Mouse (Mus musculus) forebrain, embryonic 12.5 days (tissue): ENCODE data around the gene Adig. TPM values are rescaled to one million over a fixed set of nuclear protein-coding genes. Genes with fewer than 3 reads are reported as not detected.

Source experiments
- ATAC-seq: fragments of 200-750 bp; cut with Nextera tagmentation; 2 replicates; pipeline ENCODE4 v1.8.0; 2017; ENCODE audit warnings: moderate TSS enrichment; ENCODE audit not compliant: low FRiP score
- H3K27ac ChIP-seq: fragments of 300-500 bp; sonication (generic); 2 replicates; pipeline ENCODE4 v1.5.1; 2016; ENCODE audit warnings: mild to moderate bottlenecking
- H3K27me3 ChIP-seq: fragments of 300-500 bp; sonication (generic); 2 replicates; pipeline ENCODE4 v1.6.1; 2016; ENCODE audit warnings: mild to moderate bottlenecking
- H3K36me3 ChIP-seq: fragments of 300-500 bp; sonication (generic); replicated peaks from 2 replicates; pipeline ENCODE4 v1.6.1; 2016; ENCODE audit warnings: mild to moderate bottlenecking
- H3K4me1 ChIP-seq: fragments of 300-500 bp; sonication (generic); 2 replicates; pipeline ENCODE4 v1.6.1; 2016
- H3K4me2 ChIP-seq: fragments of 300-500 bp; sonication (generic); 2 replicates; pipeline ENCODE4 v1.6.1; 2016; ENCODE audit warnings: mild to moderate bottlenecking, moderate library complexity
- H3K4me3 ChIP-seq: fragments of 300-500 bp; sonication (generic); replicated peaks from 2 replicates; pipeline ENCODE4 v1.5.1; 2016; ENCODE audit warnings: mild to moderate bottlenecking
- H3K9ac ChIP-seq: fragments of 300-500 bp; sonication (generic); 2 replicates; pipeline ENCODE4 v1.6.1; 2016; ENCODE audit warnings: mild to moderate bottlenecking
- H3K9me3 ChIP-seq: fragments of 300-500 bp; sonication (generic); 2 replicates; pipeline ENCODE4 v1.6.1; 2016
- WGBS: fragments of 180-500 bp; shearing (Covaris S2); methylation state at CpG from one replicate; pipeline ENCODE4 v1.1.7; 2016; 5-methylcytosine and 5-hydroxymethylcytosine counted together
- polyA plus RNA-seq: library from polyadenylated mRNA; unstranded; fragments of >200 nt; fragmentation: Nextera tagmentation; extraction: Ambion mirVana; gene quantifications from 2 replicates; pipeline ENCODE4 v1.2.1, GENCODE M21; 2016

Adig gene
- not detected in 2 replicates for polyA plus RNA-seq

GRCm38 (mm10) chr2:158501836-158502812, at the start of gene Adig:
Gene Adig, plus strand, starts transcription at chr2:158502612.
- no peak for ATAC-seq
- no peak within 1 kb of the TSS for H3K27ac ChIP-seq
- H3K27me3 ChIP-seq: no peaks in the 10 kb centered on the region
- H3K36me3 ChIP-seq: peaks cover 26% of the 10 kb centered on the region
- no peaks in the 10 kb centered on the region for H3K4me1 ChIP-seq
- H3K4me2 ChIP-seq: no peak within 1 kb of the TSS
- 78% methylated on average over 11 of the region's 11 CpGs for WGBS
- H3K4me3 ChIP-seq: no peak within 1 kb of the TSS
- H3K9ac ChIP-seq: no peak within 1 kb of the TSS
- no peaks in the 10 kb centered on the region for H3K9me3 ChIP-seq

- H3K36me3 ChIP-seq: peaks cover 75% of the 10 kb centered on the region
Observed at GRCm38 (mm10) chr2:158456451-158456850, 46.0 kb upstream of the Adig start.

GRCm38 (mm10) chr2:158457610-158458009, 44.8 kb upstream of the Adig start:
- 97% methylated on average over 1 of the region's 1 CpGs for WGBS
- ATAC-seq: no peak
- H3K36me3 ChIP-seq: peaks cover 75% of the 10 kb centered on the region
- H3K27ac ChIP-seq: no peak overlapping the region
- no peak overlapping the region for H3K4me3 ChIP-seq
- H3K9ac ChIP-seq: no peak overlapping the region
- H3K4me2 ChIP-seq: no peak overlapping the region
- H3K4me1 ChIP-seq: no peaks in the 10 kb centered on the region
- no peaks in the 10 kb centered on the region for H3K9me3 ChIP-seq
- H3K27me3 ChIP-seq: no peaks in the 10 kb centered on the region

More at GRCm38 (mm10) chr2:158456451-158456850, 46.0 kb upstream of the Adig start:
- H3K4me3 ChIP-seq: no peak overlapping the region
- H3K27ac ChIP-seq: no peak overlapping the region
- H3K9me3 ChIP-seq: no peaks in the 10 kb centered on the region
- ATAC-seq: no peak
- 95% methylated on average over 4 of the region's 4 CpGs for WGBS
- H3K27me3 ChIP-seq: no peaks in the 10 kb centered on the region
- H3K9ac ChIP-seq: no peak overlapping the region
- H3K4me2 ChIP-seq: no peak overlapping the region
- no peaks in the 10 kb centered on the region for H3K4me1 ChIP-seq

- no peak overlapping the region for H3K9ac ChIP-seq
- H3K4me2 ChIP-seq: no peak overlapping the region
- no peaks in the 10 kb centered on the region for H3K27me3 ChIP-seq
- ATAC-seq: no peak
- 78% methylated on average over 1 of the region's 1 CpGs for WGBS
- no peak overlapping the region for H3K27ac ChIP-seq
- H3K36me3 ChIP-seq: peaks cover 75% of the 10 kb centered on the region
- H3K4me3 ChIP-seq: no peak overlapping the region
- no peaks in the 10 kb centered on the region for H3K4me1 ChIP-seq
- H3K9me3 ChIP-seq: no peaks in the 10 kb centered on the region
Observed at GRCm38 (mm10) chr2:158462450-158462849, 40.0 kb upstream of the Adig start.

- no peak overlapping the region for H3K4me2 ChIP-seq
- H3K27ac ChIP-seq: no peak overlapping the region
- ATAC-seq: no peak
- H3K9ac ChIP-seq: no peak overlapping the region
- H3K27me3 ChIP-seq: no peaks in the 10 kb centered on the region
- H3K4me3 ChIP-seq: no peak overlapping the region
- 84% methylated on average over 1 of the region's 1 CpGs for WGBS
- no peaks in the 10 kb centered on the region for H3K9me3 ChIP-seq
- no peaks in the 10 kb centered on the region for H3K4me1 ChIP-seq
- peaks cover 48% of the 10 kb centered on the region for H3K36me3 ChIP-seq
Observed at GRCm38 (mm10) chr2:158474159-158474558, 28.3 kb upstream of the Adig start.

GRCm38 (mm10) chr2:158477640-158478039, 24.8 kb upstream of the Adig start:
- Histone ChIP-seq H3K27ac (no peak overlapping the region), H3K4me3 (no peak overlapping the region), H3K4me1 (no peaks in the 10 kb centered on the region), H3K9ac (no peak overlapping the region), H3K4me2 (no peak overlapping the region), H3K9me3 (no peaks in the 10 kb centered on the region), H3K36me3 (peaks cover 69% of the 10 kb centered on the region), H3K27me3 (no peaks in the 10 kb centered on the region)
- WGBS: 78% methylated on average over 3 of the region's 3 CpGs
- no peak for ATAC-seq

- Histone ChIP-seq H3K4me2 (no peak overlapping the region), H3K36me3 (peaks cover 60% of the 10 kb centered on the region), H3K4me1 (no peaks in the 10 kb centered on the region), H3K9ac (no peak overlapping the region), H3K4me3 (no peak overlapping the region), H3K27me3 (no peaks in the 10 kb centered on the region), H3K27ac (no peak overlapping the region), H3K9me3 (no peaks in the 10 kb centered on the region)
- no peak for ATAC-seq
- WGBS: 86% methylated on average over 5 of the region's 5 CpGs
Observed at GRCm38 (mm10) chr2:158498457-158498856, 4.0 kb upstream of the Adig start.

- H3K9me3 ChIP-seq: no peaks in the 10 kb centered on the region
- H3K36me3 ChIP-seq: peaks cover 15% of the 10 kb centered on the region
- WGBS: 85% methylated on average over 7 of the region's 7 CpGs
- H3K4me2 ChIP-seq: no peak overlapping the region
- ATAC-seq: no peak
- no peak overlapping the region for H3K4me3 ChIP-seq
- no peaks in the 10 kb centered on the region for H3K4me1 ChIP-seq
- H3K9ac ChIP-seq: no peak overlapping the region
- H3K27ac ChIP-seq: no peak overlapping the region
- no peaks in the 10 kb centered on the region for H3K27me3 ChIP-seq
Observed at GRCm38 (mm10) chr2:158503226-158503625, 814 bp downstream of the Adig start.

- Histone ChIP-seq H3K9me3 (no peaks in the 10 kb centered on the region), H3K9ac (no peak overlapping the region), H3K4me2 (no peak overlapping the region), H3K27me3 (no peaks in the 10 kb centered on the region), H3K36me3 (peaks cover 11% of the 10 kb centered on the region), H3K4me3 (no peak overlapping the region), H3K27ac (no peak overlapping the region), H3K4me1 (no peaks in the 10 kb centered on the region)
- ATAC-seq: no peak
- WGBS: 77% methylated on average over 4 of the region's 4 CpGs
Observed at GRCm38 (mm10) chr2:158503671-158504070, 1.3 kb downstream of the Adig start.

GRCm38 (mm10) chr2:158506475-158506874, 4.1 kb downstream of the Adig start:
- no peak overlapping the region for H3K27ac ChIP-seq
- WGBS: 86% methylated on average over 5 of the region's 5 CpGs
- H3K4me1 ChIP-seq: no peaks in the 10 kb centered on the region
- H3K9me3 ChIP-seq: no peaks in the 10 kb centered on the region
- no peak overlapping the region for H3K4me3 ChIP-seq
- no peak for ATAC-seq
- H3K27me3 ChIP-seq: no peaks in the 10 kb centered on the region
- H3K36me3 ChIP-seq: no peaks in the 10 kb centered on the region
- no peak overlapping the region for H3K4me2 ChIP-seq
- H3K9ac ChIP-seq: no peak overlapping the region

GRCm38 (mm10) chr2:158507046-158507445, 4.6 kb downstream of the Adig start:
- no peak overlapping the region for H3K4me2 ChIP-seq
- H3K4me3 ChIP-seq: no peak overlapping the region
- 91% methylated on average over 10 of the region's 10 CpGs for WGBS
- no peak for ATAC-seq
- H3K36me3 ChIP-seq: no peaks in the 10 kb centered on the region
- no peaks in the 10 kb centered on the region for H3K9me3 ChIP-seq
- H3K4me1 ChIP-seq: no peaks in the 10 kb centered on the region
- no peaks in the 10 kb centered on the region for H3K27me3 ChIP-seq
- no peak overlapping the region for H3K27ac ChIP-seq
- H3K9ac ChIP-seq: no peak overlapping the region

GRCm38 (mm10) chr2:158510665-158511064, 8.3 kb downstream of the Adig start:
- H3K9ac ChIP-seq: no peak overlapping the region
- no peak overlapping the region for H3K27ac ChIP-seq
- H3K4me1 ChIP-seq: no peaks in the 10 kb centered on the region
- no peaks in the 10 kb centered on the region for H3K9me3 ChIP-seq
- no peak overlapping the region for H3K4me2 ChIP-seq
- H3K36me3 ChIP-seq: no peaks in the 10 kb centered on the region
- ATAC-seq: no peak
- H3K27me3 ChIP-seq: no peaks in the 10 kb centered on the region
- H3K4me3 ChIP-seq: no peak overlapping the region
- WGBS: 91% methylated on average over 6 of the region's 6 CpGs

- no peak within 1 kb of the TSS for H3K4me2 ChIP-seq
- no peak within 1 kb of the TSS for H3K4me3 ChIP-seq
- no peaks in the 10 kb centered on the region for H3K4me1 ChIP-seq
- H3K36me3 ChIP-seq: no peaks in the 10 kb centered on the region
- H3K27me3 ChIP-seq: no peaks in the 10 kb centered on the region
- H3K9me3 ChIP-seq: no peaks in the 10 kb centered on the region
- no peak within 1 kb of the TSS for H3K9ac ChIP-seq
- 94% methylated on average over 10 of the region's 10 CpGs for WGBS
- ATAC-seq: no peak
- no peak within 1 kb of the TSS for H3K27ac ChIP-seq
Observed at GRCm38 (mm10) chr2:158512528-158512927, 10.1 kb downstream of the Adig start, which contains the start of gene Arhgap40. Gene Arhgap40, plus strand, starts transcription at chr2:158512796.
